Mouse (Mus musculus) urinary bladder, postnatal 4 days (tissue): ENCODE measurements around the gene Pax5.

ENCODE experiments used
- DNase-seq, 2 experiments: peaks; one replicate each; pipeline ENCODE4 v3.0.0; 2021 to 2022; ENCODE audit warnings: low spot score in 2 of 2

The Pax5 gene

DNA sequence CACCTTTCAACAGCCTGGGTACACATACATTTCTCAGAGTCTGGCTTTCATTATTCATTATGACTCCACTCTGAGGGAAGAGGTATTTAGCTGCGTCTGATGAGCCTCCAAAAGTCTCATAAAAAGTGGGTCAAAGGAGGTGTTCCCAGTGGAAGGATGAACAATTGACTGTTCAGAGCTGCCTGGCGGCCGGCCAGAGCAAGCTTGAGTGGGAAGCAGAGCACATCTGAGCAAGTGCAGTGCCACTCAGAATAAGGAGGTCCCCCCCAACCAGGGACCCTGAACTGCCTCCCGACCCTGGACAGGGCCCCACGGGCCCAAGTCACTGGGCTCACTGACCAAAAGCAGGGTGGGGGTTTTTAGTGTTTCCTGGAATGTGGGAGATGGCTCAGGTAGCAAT lies 109.4 kb downstream of the Pax5 start:
- no peak for DNase-seq

- DNase-seq, result no peak
Observed at GRCm38 (mm10) chr4:44597965-44598364, 112.3 kb downstream of the Pax5 start.

DNA sequence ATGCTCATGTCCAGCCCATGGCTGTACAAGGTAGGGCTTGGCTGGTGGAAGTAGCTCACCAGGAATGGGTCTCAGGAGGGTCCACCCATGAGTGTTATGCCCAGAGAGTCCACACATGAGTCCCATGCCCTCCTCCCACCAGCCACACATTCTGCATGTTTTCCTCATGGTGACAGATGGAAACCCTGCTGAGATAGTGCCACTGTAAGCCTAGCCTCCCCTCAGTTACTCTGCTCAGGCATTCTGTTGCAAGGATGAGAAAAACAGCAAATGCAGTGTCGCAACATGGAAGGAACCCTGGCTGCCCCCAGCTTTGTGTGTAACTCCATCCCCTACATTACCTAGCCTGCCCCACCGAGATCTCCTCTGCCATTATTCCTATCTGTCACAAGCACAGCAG lies 117.2 kb downstream of the Pax5 start:
- no peak for DNase-seq

- DNase-seq, result no peak
Observed at GRCm38 (mm10) chr4:44582687-44583086, 127.6 kb downstream of the Pax5 start.

DNA sequence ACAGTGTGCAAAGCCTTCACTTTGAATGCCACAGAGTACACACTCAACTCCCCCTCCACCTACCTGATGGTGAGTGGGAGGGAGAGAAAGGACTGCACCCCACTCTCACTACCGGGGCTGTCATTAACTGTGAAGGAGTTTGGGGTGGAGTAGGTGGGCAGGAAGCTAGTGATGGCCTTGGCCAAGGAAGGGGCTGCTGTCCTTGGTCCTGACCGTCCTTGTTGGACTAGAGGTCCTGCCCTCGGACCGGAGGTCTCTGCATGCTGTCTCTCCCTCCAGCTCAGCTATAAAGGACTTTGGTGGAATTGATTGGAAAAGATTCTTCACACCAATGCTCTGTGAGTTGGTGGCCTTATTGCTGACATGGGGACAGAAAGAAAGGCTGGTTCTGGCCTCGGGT lies 131.7 kb downstream of the Pax5 start:
- DNase-seq, result no peak

GRCm38 (mm10) chr4:44577293-44577692 lies 133.0 kb downstream of the Pax5 start:
- no peak for DNase-seq

- no peak for DNase-seq
Observed at GRCm38 (mm10) chr4:44576786-44577185, 133.5 kb downstream of the Pax5 start.

DNA sequence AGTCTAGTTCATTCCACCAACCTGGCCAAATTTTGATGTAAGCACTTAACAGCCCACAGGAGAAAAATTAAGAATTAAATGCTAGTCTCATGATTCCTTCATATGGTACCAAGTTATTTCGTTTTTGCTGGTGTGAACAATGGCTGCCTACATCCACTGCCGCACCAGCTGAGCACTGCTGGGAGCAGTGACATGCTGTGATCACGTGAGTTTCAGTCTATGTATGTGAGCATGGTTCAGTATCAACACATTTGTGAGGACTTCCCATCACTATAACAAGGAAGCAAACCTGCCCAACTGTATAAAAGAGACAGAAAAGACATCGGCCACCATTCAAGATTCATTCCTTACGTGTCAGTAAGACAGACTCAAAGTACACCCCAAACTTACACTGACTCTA lies 137.3 kb downstream of the Pax5 start:
- DNase-seq, result no peak

GRCm38 (mm10) chr4:44572373-44572772 lies 137.9 kb downstream of the Pax5 start:
- no peak for DNase-seq

- no peak for DNase-seq
Observed at GRCm38 (mm10) chr4:44569138-44569537, 141.1 kb downstream of the Pax5 start.

- DNase-seq, result no peak
Observed at GRCm38 (mm10) chr4:44568666-44569065, 141.6 kb downstream of the Pax5 start.

DNA sequence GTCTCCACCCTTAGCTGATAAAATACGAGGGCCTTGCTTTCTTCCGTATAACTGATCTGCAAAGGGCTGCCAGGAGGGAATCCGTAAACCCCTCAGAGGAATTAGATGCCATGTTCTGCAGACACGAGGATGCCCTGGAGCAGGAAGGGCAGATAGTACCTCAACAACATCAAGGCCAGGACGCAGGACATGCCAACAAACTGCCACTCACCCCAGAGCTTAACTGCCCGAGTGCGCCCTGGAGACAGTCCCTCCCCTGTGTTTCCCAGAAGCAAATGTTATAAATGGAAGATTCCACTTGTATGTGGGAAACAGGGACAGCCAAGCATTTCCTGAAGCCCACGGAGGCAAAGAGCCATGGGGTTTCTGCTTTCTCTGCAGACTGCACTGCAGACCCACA lies 143.9 kb downstream of the Pax5 start:
- no peak for DNase-seq

GRCm38 (mm10) chr4:44565126-44566082 lies 144.9 kb downstream of the Pax5 start:
- DNase-seq, result no peak

GRCm38 (mm10) chr4:44564602-44565001 lies 145.7 kb downstream of the Pax5 start:
- DNase-seq, result peak; percentile 28 to 74

DNA sequence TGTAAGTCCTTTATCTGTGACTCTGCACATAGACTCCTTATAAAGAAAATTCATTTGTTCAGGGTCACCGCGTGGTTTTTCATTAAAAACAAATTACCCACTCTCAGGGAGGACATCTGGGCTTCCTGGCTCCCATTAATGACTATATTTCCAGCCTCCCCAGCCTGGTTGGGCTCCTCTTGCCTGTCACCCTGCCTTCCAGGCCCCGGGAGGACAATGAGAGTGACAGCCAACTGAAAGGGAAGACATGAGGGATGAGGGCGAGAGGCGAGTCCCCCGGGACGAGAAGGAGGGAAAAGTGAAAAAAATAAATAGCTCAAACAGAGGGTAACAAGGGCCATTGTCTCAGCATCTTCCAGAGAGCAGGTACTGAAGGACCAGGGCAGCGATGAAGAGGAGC lies 149.3 kb downstream of the Pax5 start:
- DNase-seq, result no peak

DNA sequence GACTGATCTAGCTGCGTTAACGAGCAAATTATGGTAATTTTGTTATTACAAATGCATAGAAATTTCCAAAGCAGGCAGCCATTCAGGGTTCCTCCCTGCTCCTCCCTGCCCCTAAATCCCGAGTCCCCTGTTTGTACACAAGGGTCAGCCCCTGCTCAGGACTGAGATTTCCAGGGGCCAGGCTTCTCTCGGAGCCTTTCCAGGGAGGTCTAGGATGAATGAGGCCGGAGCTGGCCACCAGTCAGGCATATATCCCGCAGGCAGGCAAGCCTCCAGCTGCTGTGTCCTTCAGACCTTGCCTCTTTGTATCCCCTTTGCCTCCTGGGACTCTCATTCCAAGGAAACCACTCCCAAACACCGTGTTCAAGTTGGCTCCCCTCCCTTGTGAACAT lies 151.7 kb downstream of the Pax5 start:
- no peak for DNase-seq

DNA sequence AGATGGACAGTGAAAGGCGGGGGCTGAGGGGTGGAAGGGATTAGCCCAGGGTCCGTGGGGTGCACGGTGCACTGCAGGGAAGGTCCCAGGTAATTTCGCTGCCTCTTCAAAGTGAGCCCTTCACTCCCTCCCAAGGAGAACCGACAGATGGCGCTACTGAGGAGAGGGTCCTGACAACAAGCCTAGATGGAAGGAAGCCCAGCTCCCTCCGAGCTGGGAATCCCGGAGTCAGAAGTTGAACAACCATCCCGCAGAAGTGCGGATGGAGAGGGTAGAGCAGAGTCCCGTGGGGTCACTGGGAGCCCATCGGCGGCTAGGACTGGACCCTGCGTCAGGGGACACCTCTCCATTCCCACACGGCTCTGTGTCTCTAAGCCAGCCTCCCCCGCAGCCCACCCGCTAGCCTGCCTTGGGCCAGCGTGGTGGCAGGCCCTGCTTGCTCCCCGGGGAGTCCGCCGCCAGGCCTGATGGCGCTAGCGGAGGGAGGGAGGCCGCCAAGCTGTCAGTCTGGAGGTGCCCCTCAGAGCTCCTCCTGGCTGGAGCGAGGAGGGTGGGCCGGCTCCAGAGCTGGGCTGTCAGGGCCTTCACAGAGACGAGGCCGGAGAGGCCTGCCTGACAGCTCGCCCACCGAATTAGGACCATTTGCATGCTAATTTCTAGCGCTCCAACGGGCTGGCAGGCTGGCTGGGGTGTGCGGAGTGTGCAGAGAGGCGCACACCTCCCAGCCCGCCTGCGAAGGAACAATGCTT lies 152.3 kb downstream of the Pax5 start:
- peak; percentile 25 to 67 for DNase-seq

DNA sequence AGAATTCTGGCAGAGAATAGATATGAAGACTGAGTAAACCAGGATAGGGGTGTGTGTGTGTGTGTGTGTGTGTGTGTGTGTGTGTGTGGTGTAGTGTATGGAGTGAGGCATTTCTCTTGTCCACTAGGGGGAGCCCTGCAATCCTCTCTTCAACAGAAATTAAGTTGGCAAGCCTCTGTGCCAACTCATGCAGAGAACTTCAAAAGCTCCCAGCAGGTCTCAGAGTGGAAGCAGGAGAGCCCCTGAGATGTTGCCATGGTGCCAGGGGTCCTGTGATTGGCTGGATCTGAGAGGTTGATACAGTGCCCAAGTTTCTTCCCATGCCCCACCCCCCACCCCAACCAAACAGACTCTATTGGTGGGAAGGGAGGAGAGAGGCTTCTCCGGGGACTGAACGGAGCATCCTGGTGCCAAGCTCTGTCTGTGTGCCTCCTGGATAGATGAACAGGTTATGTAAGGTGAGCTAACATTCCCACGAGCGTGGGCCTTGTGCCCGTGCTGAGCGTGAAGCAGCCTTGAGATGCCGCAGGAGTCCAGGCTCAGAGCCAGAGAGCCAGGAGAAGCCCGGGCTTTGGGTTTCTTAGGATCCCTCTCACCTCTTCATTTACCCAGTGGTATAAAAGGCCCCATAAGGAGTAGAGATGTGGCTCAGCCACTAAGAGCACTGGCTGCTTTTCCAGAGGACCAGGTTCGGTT lies 153.6 kb downstream of the Pax5 start:
- DNase-seq, result no peak

DNA sequence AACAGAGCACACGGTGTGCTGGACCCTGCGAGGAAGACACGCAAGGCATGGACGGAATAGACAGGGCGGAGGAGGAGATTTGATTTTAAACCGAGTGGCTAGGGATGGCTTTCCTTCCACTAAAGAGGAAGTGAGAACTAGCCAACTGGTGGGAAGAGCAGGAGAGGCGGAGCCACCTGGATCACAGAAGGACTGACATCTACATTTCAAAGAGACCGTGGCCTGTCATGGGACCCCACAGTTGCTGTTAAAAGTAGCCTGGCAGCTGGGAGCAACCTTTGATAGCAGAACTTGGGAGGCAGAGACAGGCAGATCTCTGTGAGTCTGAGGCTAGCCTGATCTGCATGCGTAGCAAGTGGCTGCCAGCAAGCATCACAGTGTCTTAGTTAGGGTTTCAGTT lies 154.7 kb downstream of the Pax5 start:
- no peak for DNase-seq

- no peak for DNase-seq
Observed at GRCm38 (mm10) chr4:44551470-44551869, 158.8 kb downstream of the Pax5 start.

- no peak for DNase-seq
Observed at GRCm38 (mm10) chr4:44549029-44549428, 161.3 kb downstream of the Pax5 start.

- DNase-seq, result no peak
Observed at GRCm38 (mm10) chr4:44545669-44546068, 164.6 kb downstream of the Pax5 start.
